Mouse (Mus musculus) liver, embryonic 14.5 days (tissue): ENCODE results near the gene Thrap3.

Experiments used
- CTCF ChIP-seq: IDR thresholded peaks from 2 replicates; pipeline ENCODE4 v1.5.1; 2016; ENCODE audit warnings: antibody characterized with exemption, low read depth, control low read depth
- EP300 ChIP-seq: IDR thresholded peaks from 2 replicates; pipeline ENCODE4 v1.6.1; 2016; ENCODE audit warnings: antibody characterized with exemption, low read depth

DNA sequence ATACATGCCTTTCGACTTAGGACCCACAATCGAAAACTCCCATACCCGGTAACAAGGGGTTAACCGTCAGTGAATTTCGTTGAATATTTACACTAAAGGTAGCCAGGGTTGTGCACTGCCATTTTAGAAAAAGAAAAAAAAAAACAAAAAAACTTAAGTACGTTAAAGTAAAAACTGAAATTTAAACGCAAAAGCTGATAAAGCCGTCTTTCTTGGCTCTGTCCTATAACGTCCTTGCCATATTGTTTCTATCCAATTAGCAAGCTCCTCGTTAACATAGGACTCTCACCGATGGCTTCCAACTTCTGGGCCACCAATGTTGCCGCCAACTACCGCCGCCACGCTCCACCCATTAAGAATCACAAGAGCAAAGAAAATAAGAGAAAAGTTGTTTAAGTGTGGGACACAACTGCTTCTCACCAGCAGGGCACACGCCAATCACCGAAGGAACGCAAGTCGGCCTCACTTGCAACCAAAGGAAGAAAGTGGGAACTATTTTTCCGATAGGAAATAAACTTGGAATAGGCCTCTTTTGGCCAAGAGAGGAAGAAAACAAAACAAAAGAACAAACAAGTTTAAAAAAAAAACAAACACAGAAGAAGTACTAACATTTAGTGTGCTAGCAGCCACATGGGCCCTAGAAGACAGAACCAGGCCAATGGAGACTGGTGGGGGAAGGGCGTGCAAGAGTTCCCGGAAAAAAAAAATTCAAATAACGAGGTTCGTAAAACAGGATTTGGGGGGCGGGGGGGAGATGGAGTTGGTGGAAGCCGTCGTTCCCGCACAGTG is 852 bp downstream of the Thrap3 start:
- TF ChIP-seq CTCF = peak; percentile 52; the same call in 1 of the 2 replicates
- TF ChIP-seq EP300 = no peak
